In genomic region chr8:125509776-125510175, GRCm38 (mm10) we compare ENCODE assay signal across 11 mouse cellular contexts. TPM values are rescaled to one million over a fixed set of nuclear protein-coding genes. Genes with fewer than 3 reads are reported as not detected.
DNase-seq lines count a peak whose midpoint lies in the region; ATAC-seq and TF ChIP-seq lines count a peak whose summit lies in the region.
"Had no signal": no experiment of that assay in that cellular context is flagged by ENCODE, and none has a peak within 500 bp of the region (broad histone marks: within the 10 kb centered on the region; RNA-seq: fewer than 3 reads in every experiment).

No protein-coding gene starts in this region.

- DNase-seq in heart, adult 11 months: peak; percentile 90
- DNase-seq in heart, adult 18-20 months: no peak
- DNase-seq in ovary, postnatal 36 days (ENCODE audit: low spot score): peak; percentile 61
- DNase-seq in ovary, postnatal 14 days (ENCODE audit: low spot score): no peak
- DNase-seq in stomach, postnatal 0 days (ENCODE audit: low spot score): peak; percentile 34
- no peak for DNase-seq in right cerebral cortex, postnatal 25 days
- DNase-seq: liver, embryonic 13.5 days had no signal

- H3K9me3 ChIP-seq in heart, embryonic 16.5 days (replicated peaks; ENCODE audit: control insufficient read depth, low read length): no peaks in the 10 kb centered on the region
- no peaks in the 10 kb centered on the region for H3K9me3 ChIP-seq in stomach, postnatal 0 days (ENCODE audit: control insufficient read depth, low read length)
- H3K9me3 ChIP-seq: liver, embryonic 13.5 days had no signal

- peak overlapping the region; percentile 72 for H3K27ac ChIP-seq in heart, embryonic 16.5 days (ENCODE audit: low read length)
- H3K27ac ChIP-seq in stomach, postnatal 0 days (replicated peaks): no peak overlapping the region
- H3K27ac ChIP-seq: liver, embryonic 13.5 days had no signal

- no peak for TF ChIP-seq CTCF in stomach, postnatal 0 days (IDR thresholded peaks at IDR 0.05; ENCODE audit: low read depth)

- H3K4me1 ChIP-seq in heart, embryonic 16.5 days (ENCODE audit: control insufficient read depth, insufficient read depth, low read length): peaks cover 87% of the 10 kb centered on the region
- peaks cover 2% of the 10 kb centered on the region; the same call in 1 of the 2 replicates for H3K4me1 ChIP-seq in stomach, postnatal 0 days (replicated peaks; ENCODE audit: control insufficient read depth, insufficient read depth)

- no peak overlapping the region for H3K4me2 ChIP-seq in heart, embryonic 16.5 days (ENCODE audit: low read depth, low read length)
- no peak overlapping the region for H3K4me2 ChIP-seq in stomach, postnatal 0 days (replicated peaks; ENCODE audit: low read depth)
- H3K4me2 ChIP-seq: liver, embryonic 13.5 days had no signal

- H3K9ac ChIP-seq in heart, embryonic 16.5 days (ENCODE audit: low read length): no peak overlapping the region
- H3K9ac ChIP-seq in stomach, postnatal 0 days (ENCODE audit: low read length): no peak overlapping the region
- H3K9ac ChIP-seq: liver, embryonic 13.5 days had no signal

- H3K4me3 ChIP-seq in heart, embryonic 16.5 days (ENCODE audit: low read length): no peak overlapping the region
- no peak overlapping the region for H3K4me3 ChIP-seq in stomach, postnatal 0 days (ENCODE audit: low read depth, low read length)
- H3K4me3 ChIP-seq: erythroblast, embryonic 14.5 days; liver, embryonic 13.5 days had no signal

- WGBS in heart, embryonic 16.5 days: 43% methylated on average over 4 of the region's 4 CpGs
- 41% methylated on average over 4 of the region's 4 CpGs for WGBS in stomach, postnatal 0 days

- TF ChIP-seq EP300 in stomach, postnatal 0 days (optimal IDR thresholded peaks at IDR 0.05): no peak

- peak; percentile 51; the same call in 1 of the 2 replicates for ATAC-seq in heart, embryonic 16.5 days (replicated peaks; ENCODE audit: extremely low read depth, insufficient read depth, low FRiP score)
- ATAC-seq in stomach, postnatal 0 days (ENCODE audit: low FRiP score, low TSS enrichment): no peak
- no peak for ATAC-seq in monocyte, adult 5-6 weeks (replicated peaks; ENCODE audit: insufficient number of reproducible peaks, low FRiP score, low TSS enrichment, poor library complexity, severe bottlenecking)
- ATAC-seq: intestine, postnatal 0 days had no signal

- H3K36me3 ChIP-seq in heart, embryonic 16.5 days (ENCODE audit: control insufficient read depth, insufficient read depth): no peaks in the 10 kb centered on the region
- no peaks in the 10 kb centered on the region for H3K36me3 ChIP-seq in stomach, postnatal 0 days (ENCODE audit: control insufficient read depth, insufficient read depth, low read length)
- H3K36me3 ChIP-seq: liver, embryonic 13.5 days had no signal

- no peaks in the 10 kb centered on the region for H3K27me3 ChIP-seq in heart, embryonic 16.5 days (ENCODE audit: control insufficient read depth, insufficient read depth, low read length)
- H3K27me3 ChIP-seq in stomach, postnatal 0 days (ENCODE audit: control insufficient read depth, insufficient read depth, low read length): no peaks in the 10 kb centered on the region
- H3K27me3 ChIP-seq: liver, embryonic 13.5 days had no signal

RNA-seq across cellular contexts. Expression of gene Sipa1l2, which starts 59.8 kb away (rescaled TPM):
- 10 to 100 TPM; 37.9 to 42.2 TPM for total RNA-seq in heart, adult 18-20 months (2021)
- polyA plus RNA-seq in heart, embryonic 16.5 days (2015; fragmentation: Nextera tagmentation; extraction: Ambion mirVana): 19.9 and 24.4 TPM in 2 replicates
- polyA plus RNA-seq in stomach, postnatal 0 days (2015; fragmentation: Nextera tagmentation; extraction: Ambion mirVana): 3.1 and 3.6 TPM in 2 replicates
- 14.4 to 15.8 TPM (median 15.8 TPM) in 3 replicates for total RNA-seq in monocyte, adult 5-6 weeks (2017)

Comparison
In these comparisons a context has a peak if more than half of its experiments do, and no peak if none do; other contexts are left out.
1. DNase-seq: peak in heart, adult 11 months (single experiment), ovary, postnatal 36 days (single experiment) and stomach, postnatal 0 days (single experiment); none in heart, adult 18-20 months (0 of 2), ovary, postnatal 14 days (single experiment) and right cerebral cortex, postnatal 25 days (single experiment).